Mouse (Mus musculus) liver, embryonic 13.5 days (tissue): Measurements from ENCODE around the gene Det1. TPM values are rescaled to one million over a fixed set of nuclear protein-coding genes. Genes with fewer than 3 reads are reported as not detected.

ENCODE experiments used
- ATAC-seq: fragments of 200-750 bp; cut with Nextera tagmentation; 2 replicates; pipeline ENCODE4 v1.8.0; 2017; ENCODE audit warnings: low read depth, mild to moderate bottlenecking, moderate number of reproducible peaks, moderate library complexity
- DNase-seq: peaks from one replicate; pipeline ENCODE4 v3.0.0; 2022
- H3K27ac ChIP-seq: fragments of 300-500 bp; sonication (generic); 2 replicates; pipeline ENCODE4 v1.5.1; 2015; ENCODE audit warnings: moderate library complexity, mild to moderate bottlenecking, inconsistent platforms
- H3K27me3 ChIP-seq: fragments of 300-500 bp; sonication (generic); 2 replicates; pipeline ENCODE4 v1.6.1; 2015; ENCODE audit warnings: mild to moderate bottlenecking, inconsistent platforms
- H3K36me3 ChIP-seq: fragments of 300-500 bp; sonication (generic); 2 replicates; pipeline ENCODE4 v1.6.1; 2015; ENCODE audit warnings: mild to moderate bottlenecking, inconsistent platforms
- H3K4me1 ChIP-seq: fragments of 300-500 bp; sonication (generic); replicated peaks from 2 replicates; pipeline ENCODE4 v1.6.1; 2015; ENCODE audit warnings: inconsistent platforms
- H3K4me2 ChIP-seq: fragments of 300-500 bp; sonication (generic); 2 replicates; pipeline ENCODE4 v1.6.1; 2015; ENCODE audit warnings: inconsistent platforms, mild to moderate bottlenecking, moderate library complexity
- H3K4me3 ChIP-seq: fragments of 300-500 bp; sonication (generic); replicated peaks from 2 replicates; pipeline ENCODE4 v1.5.1; 2015; ENCODE audit warnings: mild to moderate bottlenecking, inconsistent platforms
- H3K9ac ChIP-seq: fragments of 300-500 bp; sonication (generic); 2 replicates; pipeline ENCODE4 v1.6.1; 2015; ENCODE audit warnings: mild to moderate bottlenecking, inconsistent platforms
- H3K9me3 ChIP-seq: fragments of 300-500 bp; sonication (generic); replicated peaks from 2 replicates; pipeline ENCODE4 v1.6.1; 2016; ENCODE audit warnings: inconsistent platforms
- WGBS: fragments of 180-500 bp; shearing (Covaris S2); methylation state at CpG from one replicate; pipeline ENCODE4 v1.1.7; 2015; ENCODE audit not compliant: insufficient replicate concordance; 5-methylcytosine and 5-hydroxymethylcytosine counted together
- microRNA-seq: library from miRNA; unstranded; fragments of <30 nt; microRNA quantifications from one replicate; pipeline ENCODE4, GENCODE M21; 2016
- polyA plus RNA-seq: library from polyadenylated mRNA; unstranded; fragments of >200 nt; fragmentation: Nextera tagmentation; extraction: Ambion mirVana; gene quantifications from 2 replicates; pipeline ENCODE4 v1.2.1, GENCODE M21; 2015

The Det1 gene
- polyA plus RNA-seq, 1 experiment from 2014 or later = 10.1 TPM

- Histone ChIP-seq H3K36me3 (peaks cover 72% of the 10 kb centered on the region), H3K9ac (no peak overlapping the region), H3K27ac (no peak overlapping the region), H3K4me1 (peaks cover 16% of the 10 kb centered on the region), H3K9me3 (no peaks in the 10 kb centered on the region), H3K4me3 (no peak overlapping the region), H3K27me3 (no peaks in the 10 kb centered on the region), H3K4me2 (no peak overlapping the region)
- DNase-seq (no peak), ATAC-seq (no peak)
- WGBS = 89% methylated on average over 5 of the region's 5 CpGs
Measured at GRCm38 (mm10) chr7:78778741-78779140, 68.3 kb downstream of the Det1 start.

Small RNA genes lying within 50 kb of the gene (microRNA-seq; reads per million reads assigned to microRNA genes)
- gene Mir7-2 = 32.3 reads per million, percentile 39 among the genes with 10 or more reads in this experiment

Other genes starting within 250 kb of the Det1 start
- gene Ntrk3, start 109.3 kb downstream of the Det1 start, polyA plus RNA-seq = 0.20 TPM in 2 replicates
- 54.2 and 57.5 TPM in 2 replicates for gene Mrps11, start 64.1 kb downstream of the Det1 start, polyA plus RNA-seq
- gene Mrpl46, start 63.7 kb downstream of the Det1 start, polyA plus RNA-seq = 62.5 and 63.4 TPM in 2 replicates
- gene Aen, start 48.6 kb upstream of the Det1 start, polyA plus RNA-seq = 27.4 and 28.1 TPM in 2 replicates
- 21.6 and 26.2 TPM in 2 replicates for gene Isg20, start 66.2 kb upstream of the Det1 start, polyA plus RNA-seq
- gene Acan, start 206.2 kb upstream of the Det1 start, polyA plus RNA-seq = 0.02 TPM in 1 of 2 replicates, not detected in the other